Mouse (Mus musculus): ENCODE data around the gene Grip1. TPM values are rescaled to one million over a fixed set of nuclear protein-coding genes. Genes with fewer than 3 reads are reported as not detected.

The Grip1 gene
- total RNA-seq, 1 experiment from 2014 or later, result 0.91 TPM

GRCm38 (mm10) chr10:120136020-120136562 is 682.5 kb downstream of the Grip1 start:
- no peak for DNase-seq

Other genes starting within 250 kb of the Grip1 start
- gene Cand1, start 213.8 kb upstream of the Grip1 start, total RNA-seq (2021), result 99.5 and 104 TPM in 2 replicates